Mouse (Mus musculus): Measurements from ENCODE around the gene Plk5. TPM values are rescaled to one million over a fixed set of nuclear protein-coding genes. Genes with fewer than 3 reads are reported as not detected.

The Plk5 gene
- polyA plus RNA-seq, 1 experiment, result 145 TPM

GRCm38 (mm10) chr10:80336263-80336662 lies 20.0 kb upstream of the Plk5 start:
- no peak overlapping the region for H3K27ac ChIP-seq (ENCODE audit: insufficient read depth, low read length)
- WGBS, result 91% methylated on average over 12 of the region's 12 CpGs
- no peak for TF ChIP-seq CTCF (IDR thresholded peaks at IDR 0.05; ENCODE audit: borderline replicate concordance, insufficient read depth, low read depth, low read length)
- no peak for TF ChIP-seq POLR2A (IDR thresholded peaks at IDR 0.05; ENCODE audit: borderline replicate concordance, insufficient read depth, low read length)
- no peak overlapping the region for H3K4me3 ChIP-seq (replicated peaks; ENCODE audit: insufficient read depth, low read depth, low read length)
- H3K27me3 ChIP-seq (ENCODE audit: control insufficient read depth, insufficient read depth, low read length), result no peaks in the 10 kb centered on the region
- peaks cover 25% of the 10 kb centered on the region for H3K4me1 ChIP-seq (ENCODE audit: control insufficient read depth, insufficient read depth, low read length)
- DNase-seq, result no peak

- no peaks in the 10 kb centered on the region for H3K27me3 ChIP-seq (ENCODE audit: control insufficient read depth, insufficient read depth, low read length)
These were observed 16.1 kb upstream of the Plk5 start for GRCm38 (mm10) chr10:80339941-80340750.

GRCm38 (mm10) chr10:80341026-80341425 lies 15.2 kb upstream of the Plk5 start:
- no peak for TF ChIP-seq POLR2A (IDR thresholded peaks at IDR 0.05; ENCODE audit: borderline replicate concordance, insufficient read depth, low read length)
- no peak for TF ChIP-seq CTCF (IDR thresholded peaks at IDR 0.05; ENCODE audit: borderline replicate concordance, insufficient read depth, low read depth, low read length)
- H3K27me3 ChIP-seq (ENCODE audit: control insufficient read depth, insufficient read depth, low read length), result no peaks in the 10 kb centered on the region
- WGBS, result 45% methylated on average over 21 of the region's 21 CpGs

More at GRCm38 (mm10) chr10:80339941-80340750, 16.1 kb upstream of the Plk5 start:
- peak; percentile 76 to 87 for DNase-seq
- Histone ChIP-seq H3K4me3 (replicated peaks; ENCODE audit: insufficient read depth, low read depth, low read length) (no peak overlapping the region), H3K27ac (ENCODE audit: insufficient read depth, low read length) (no peak overlapping the region), H3K4me1 (ENCODE audit: control insufficient read depth, insufficient read depth, low read length) (peaks cover 5% of the 10 kb centered on the region; the same call in 1 of the 2 replicates)
- WGBS, result 24% methylated on average over 19 of the region's 19 CpGs
- TF ChIP-seq POLR2A (IDR thresholded peaks at IDR 0.05; ENCODE audit: borderline replicate concordance, insufficient read depth, low read length) (no peak), CTCF (IDR thresholded peaks at IDR 0.05; ENCODE audit: borderline replicate concordance, insufficient read depth, low read depth, low read length) (peak; percentile 91)

GRCm38 (mm10) chr10:80341491-80342304 lies 14.6 kb upstream of the Plk5 start:
- no peak overlapping the region for H3K27ac ChIP-seq (ENCODE audit: insufficient read depth, low read length)
- TF ChIP-seq POLR2A (IDR thresholded peaks at IDR 0.05; ENCODE audit: borderline replicate concordance, insufficient read depth, low read length) (no peak), CTCF (IDR thresholded peaks at IDR 0.05; ENCODE audit: borderline replicate concordance, insufficient read depth, low read depth, low read length) (no peak)
- DNase-seq, result no peak
- WGBS, result 7% methylated on average over 46 of the region's 47 CpGs
- no peaks in the 10 kb centered on the region for H3K27me3 ChIP-seq (ENCODE audit: control insufficient read depth, insufficient read depth, low read length)
- H3K4me1 ChIP-seq (ENCODE audit: control insufficient read depth, insufficient read depth, low read length), result peaks cover 5% of the 10 kb centered on the region; the same call in 1 of the 2 replicates
- no peak overlapping the region for H3K4me3 ChIP-seq (replicated peaks; ENCODE audit: insufficient read depth, low read depth, low read length)

More at GRCm38 (mm10) chr10:80341026-80341425, 15.2 kb upstream of the Plk5 start:
- H3K4me1 ChIP-seq (ENCODE audit: control insufficient read depth, insufficient read depth, low read length), result peaks cover 5% of the 10 kb centered on the region; the same call in 1 of the 2 replicates
- H3K4me3 ChIP-seq (replicated peaks; ENCODE audit: insufficient read depth, low read depth, low read length), result no peak overlapping the region
- no peak overlapping the region for H3K27ac ChIP-seq (ENCODE audit: insufficient read depth, low read length)
- no peak for DNase-seq

DNA sequence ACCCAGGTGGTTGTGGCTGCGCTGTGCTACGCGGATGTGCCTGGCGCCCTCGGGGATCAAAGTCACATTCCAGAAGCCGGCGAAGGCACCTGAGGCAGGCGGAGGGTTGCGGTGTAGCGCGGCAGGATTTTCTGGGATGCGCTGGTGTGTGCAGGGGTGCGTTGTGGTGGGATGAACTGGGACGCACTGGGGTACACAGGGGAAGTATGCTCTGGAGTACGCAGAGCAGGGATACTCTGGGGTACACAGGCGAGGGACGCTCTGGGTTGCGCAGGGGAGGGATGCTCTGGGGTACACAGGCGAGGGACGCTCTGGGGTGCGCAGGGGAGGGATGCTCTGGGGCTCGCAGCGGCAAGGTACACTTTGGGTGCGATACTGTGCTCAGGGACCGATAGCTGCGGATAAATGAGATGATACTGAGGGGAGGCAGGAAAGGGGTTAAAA lies 13.9 kb upstream of the Plk5 start:
- H3K27ac ChIP-seq (ENCODE audit: insufficient read depth, low read length), result no peak overlapping the region
- peaks cover 5% of the 10 kb centered on the region; the same call in 1 of the 2 replicates for H3K4me1 ChIP-seq (ENCODE audit: control insufficient read depth, insufficient read depth, low read length)
- TF ChIP-seq CTCF (IDR thresholded peaks at IDR 0.05; ENCODE audit: borderline replicate concordance, insufficient read depth, low read depth, low read length) (no peak), POLR2A (IDR thresholded peaks at IDR 0.05; ENCODE audit: borderline replicate concordance, insufficient read depth, low read length) (no peak)
- H3K4me3 ChIP-seq (replicated peaks; ENCODE audit: insufficient read depth, low read depth, low read length), result peak overlapping the region; percentile 0
- DNase-seq, result no peak
- no peaks in the 10 kb centered on the region for H3K27me3 ChIP-seq (ENCODE audit: control insufficient read depth, insufficient read depth, low read length)
- WGBS, result 3% methylated on average over 26 of the region's 26 CpGs

DNA sequence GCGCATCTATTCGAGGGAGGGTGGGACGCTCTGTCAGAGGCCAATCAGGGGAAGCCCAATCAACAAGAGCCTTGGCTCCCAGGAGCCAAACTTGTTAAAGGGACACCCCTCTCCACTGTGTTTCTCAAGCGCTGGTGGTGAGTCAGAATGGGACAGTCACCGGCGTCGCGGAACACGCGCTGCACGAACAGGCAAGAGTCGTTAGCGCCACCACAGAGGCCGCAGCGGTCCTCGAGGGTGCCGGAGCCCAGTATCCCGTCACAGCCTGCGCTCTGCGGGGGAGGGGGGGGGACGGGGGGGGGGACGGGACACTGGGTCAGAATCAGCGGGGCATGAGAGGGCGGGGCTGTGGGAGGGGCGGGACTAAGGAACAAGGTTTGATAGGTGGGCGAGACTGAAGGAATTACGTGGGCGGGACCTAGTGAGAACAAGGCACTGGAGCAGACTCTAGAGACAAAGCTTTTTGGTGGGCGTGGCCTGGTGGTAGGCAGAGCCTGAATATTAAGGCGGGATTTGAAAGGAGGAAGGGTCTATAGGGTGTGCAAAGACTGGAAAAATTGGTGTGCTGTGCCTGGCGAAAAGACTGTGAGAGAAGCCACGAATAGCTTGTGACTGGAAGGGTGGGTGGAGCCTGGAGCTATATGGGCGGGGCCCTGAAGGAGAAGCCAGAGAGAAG lies 13.4 kb upstream of the Plk5 start:
- no peak for TF ChIP-seq CTCF (IDR thresholded peaks at IDR 0.05; ENCODE audit: borderline replicate concordance, insufficient read depth, low read depth, low read length)
- TF ChIP-seq POLR2A (IDR thresholded peaks at IDR 0.05; ENCODE audit: borderline replicate concordance, insufficient read depth, low read length), result no peak
- peaks cover 8% of the 10 kb centered on the region for H3K4me1 ChIP-seq (ENCODE audit: control insufficient read depth, insufficient read depth, low read length)
- no peak for DNase-seq
- H3K27me3 ChIP-seq (ENCODE audit: control insufficient read depth, insufficient read depth, low read length), result no peaks in the 10 kb centered on the region; the same call in 1 of the 2 replicates
- no peak overlapping the region for H3K4me3 ChIP-seq (replicated peaks; ENCODE audit: insufficient read depth, low read depth, low read length)
- no peak overlapping the region for H3K27ac ChIP-seq (ENCODE audit: insufficient read depth, low read length)
- WGBS, result 2% methylated on average over 29 of the region's 33 CpGs

- Histone ChIP-seq H3K4me3 (replicated peaks; ENCODE audit: insufficient read depth, low read depth, low read length) (no peak overlapping the region), H3K27me3 (ENCODE audit: control insufficient read depth, insufficient read depth, low read length) (no peaks in the 10 kb centered on the region; the same call in 1 of the 2 replicates), H3K4me1 (ENCODE audit: control insufficient read depth, insufficient read depth, low read length) (peaks cover 11% of the 10 kb centered on the region), H3K27ac (ENCODE audit: insufficient read depth, low read length) (no peak overlapping the region)
- DNase-seq, result no peak
- TF ChIP-seq POLR2A (IDR thresholded peaks at IDR 0.05; ENCODE audit: borderline replicate concordance, insufficient read depth, low read length), result no peak
- no peak for TF ChIP-seq CTCF (IDR thresholded peaks at IDR 0.05; ENCODE audit: borderline replicate concordance, insufficient read depth, low read depth, low read length)
- WGBS, result 44% methylated on average over 13 of the region's 13 CpGs
These were observed 12.8 kb upstream of the Plk5 start for GRCm38 (mm10) chr10:80343425-80343895.

Measured in cerebellum, adult 2 months (tissue).